Mouse (Mus musculus): ENCODE measurements around the gene Dpp8. TPM values are rescaled to one million over a fixed set of nuclear protein-coding genes. Genes with fewer than 3 reads are reported as not detected.

Gene Dpp8
- total and polyA plus RNA-seq, 3 experiments, result 51.8 to 62.1 TPM; not detected in 1

- no peak for TF ChIP-seq TCF12 (IDR thresholded peaks at IDR 0.05; ENCODE audit: low read depth, low read length)
- TF ChIP-seq MAX (IDR thresholded peaks at IDR 0.05; ENCODE audit: low read length), result no peak
- TF ChIP-seq RAD21 (IDR thresholded peaks at IDR 0.05; ENCODE audit: low read depth, low read length), result no peak; the same call in 1 of the 2 replicates
- no peak for TF ChIP-seq CHD2 (IDR thresholded peaks at IDR 0.05; ENCODE audit: low read length)
- TF ChIP-seq POLR2AphosphoS5 (IDR thresholded peaks at IDR 0.05; ENCODE audit: borderline replicate concordance, low read depth, low read length), result no peak
These were observed 96.1 kb downstream of the Dpp8 start (continued) for GRCm38 (mm10) chr9:65128123-65128815.

GRCm38 (mm10) chr9:65131717-65132116 is 99.5 kb downstream of the Dpp8 start:
- no peaks in the 10 kb centered on the region for H3K9me3 ChIP-seq (replicated peaks; ENCODE audit: insufficient read depth, low read length)
- TF ChIP-seq TAL1 (IDR thresholded peaks at IDR 0.05; ENCODE audit: low read length), result no peak
- no peak for TF ChIP-seq CHD1 (IDR thresholded peaks at IDR 0.05; ENCODE audit: low read depth, low read length)
- TF ChIP-seq POLR2A (IDR thresholded peaks at IDR 0.05; ENCODE audit: control insufficient read depth in 1 of 2, insufficient read depth in 1 of 2, low read depth in 1 of 2, low read length in 2 of 2, poor library complexity in 1 of 2), result no peak
- TF ChIP-seq KAT2A (conservative IDR thresholded peaks at IDR 0.05; ENCODE audit: low read depth, low read length), result no peak
- TF ChIP-seq JUND (IDR thresholded peaks at IDR 0.05; ENCODE audit: low read depth, low read length), result no peak
- TF ChIP-seq USF1 (IDR thresholded peaks at IDR 0.05; ENCODE audit: low read depth, low read length), result no peak
- no peak for TF ChIP-seq MAZ (IDR thresholded peaks at IDR 0.05; ENCODE audit: low read depth, low read length)
- no peak for TF ChIP-seq RCOR1 (IDR thresholded peaks at IDR 0.05; ENCODE audit: low read depth, low read length)
- TF ChIP-seq RAD21 (IDR thresholded peaks at IDR 0.05; ENCODE audit: low read depth, low read length), result no peak
- TF ChIP-seq UBTF (IDR thresholded peaks at IDR 0.05; ENCODE audit: borderline replicate concordance, insufficient read depth, low read depth, low read length), result no peak
- TF ChIP-seq E2F4 (IDR thresholded peaks at IDR 0.05; ENCODE audit: borderline replicate concordance, low read depth, low read length), result no peak
- TF ChIP-seq BHLHE40 (IDR thresholded peaks at IDR 0.05; ENCODE audit: borderline replicate concordance, low read depth, low read length), result no peak
- no peak for TF ChIP-seq SIN3A (IDR thresholded peaks at IDR 0.05; ENCODE audit: low read length)
- TF ChIP-seq MXI1 (IDR thresholded peaks at IDR 0.05; ENCODE audit: low read depth, low read length), result no peak
- no peak for TF ChIP-seq HCFC1 (IDR thresholded peaks at IDR 0.05; ENCODE audit: low read depth, low read length)
- no peak for TF ChIP-seq GABPA (IDR thresholded peaks at IDR 0.05; ENCODE audit: low read depth, low read length)
- TF ChIP-seq GATA1 (IDR thresholded peaks at IDR 0.05; ENCODE audit: low read depth, low read length), result no peak
- TF ChIP-seq MEF2A (IDR thresholded peaks at IDR 0.05; ENCODE audit: extremely low read depth, insufficient replicate concordance, low read depth, low read length, poor library complexity, severe bottlenecking), result no peak
- H3K4me3 ChIP-seq (ENCODE audit: control insufficient read depth in 1 of 2, insufficient read depth in 1 of 2, low read depth in 2 of 2, low read length in 2 of 2), result no peak overlapping the region
- H3K79me2 ChIP-seq (ENCODE audit: control insufficient read depth, insufficient read depth, low read length, poor library complexity), result no peaks in the 10 kb centered on the region
- H3K27ac ChIP-seq (ENCODE audit: control insufficient read depth, low read depth, low read length), result no peak overlapping the region
- no peaks in the 10 kb centered on the region; a peak in 1 of 4 replicates for H3K36me3 ChIP-seq (ENCODE audit: control insufficient read depth in 1 of 2, insufficient read depth in 2 of 2, low read length in 2 of 2)
- no peak overlapping the region for H3K9ac ChIP-seq (ENCODE audit: control insufficient read depth, low read depth, low read length, poor library complexity, severe bottlenecking)
- peaks cover 2 to 4% of the 10 kb centered on the region in 2 experiments; a peak in 1 of 4 replicates for H3K4me1 ChIP-seq (ENCODE audit: control insufficient read depth in 1 of 2, insufficient read depth in 2 of 2, low read length in 2 of 2)
- DNase-seq (ENCODE audit: low read depth, low spot score), result no peak
- no peaks in the 10 kb centered on the region for H3K27me3 ChIP-seq (ENCODE audit: control insufficient read depth in 1 of 2, insufficient read depth in 2 of 2, low read length in 2 of 2)

Other genes starting within 250 kb of the Dpp8 start
- 7.7 and 12.1 TPM in 2 replicates for gene Dennd4a, start 221.1 kb upstream of the Dpp8 start, total RNA-seq (2012; rRNA removed)
- gene Dennd4a, start 221.1 kb upstream of the Dpp8 start, polyA plus RNA-seq (2012; ENCODE audit: insufficient read depth in 1 of 2, insufficient read length in 2 of 2, low read depth in 1 of 2, low replicate concordance in 2 of 2, missing spikeins in 1 of 2), result 10 to 100 TPM; 24.9 to 74.8 TPM
- gene Slc24a1, start 80.8 kb upstream of the Dpp8 start, total RNA-seq (2012; rRNA removed), result not detected in 2 replicates
- under 1 TPM in 1 of 2 experiments, not detected in 1; 0.07 TPM for gene Slc24a1, start 80.8 kb upstream of the Dpp8 start, polyA plus RNA-seq (2012; ENCODE audit: insufficient read depth in 1 of 2, insufficient read length in 2 of 2, low read depth in 1 of 2, low replicate concordance in 2 of 2, missing spikeins in 1 of 2)
- gene Ints14, start 71.5 kb upstream of the Dpp8 start, total RNA-seq (2012; rRNA removed), result 35.9 and 37.9 TPM in 2 replicates
- 10 to 100 TPM in 1 of 2 experiments, not detected in 1; 54.1 TPM for gene Ints14, start 71.5 kb upstream of the Dpp8 start, polyA plus RNA-seq (2012; ENCODE audit: insufficient read depth in 1 of 2, insufficient read length in 2 of 2, low read depth in 1 of 2, low replicate concordance in 2 of 2, missing spikeins in 1 of 2)
- gene Hacd3, start 10.7 kb upstream of the Dpp8 start, total RNA-seq (2012; rRNA removed), result 47.7 and 57.9 TPM in 2 replicates
- 100 to 1,000 TPM in 1 of 2 experiments, 10 to 100 TPM in 1; 47.3 to 340 TPM for gene Hacd3, start 10.7 kb upstream of the Dpp8 start, polyA plus RNA-seq (2012; ENCODE audit: insufficient read depth in 1 of 2, insufficient read length in 2 of 2, low read depth in 1 of 2, low replicate concordance in 2 of 2, missing spikeins in 1 of 2)
- gene Igdcc4, start 69.1 kb downstream of the Dpp8 start, total RNA-seq (2012; rRNA removed), result under 0.01 and 0.03 TPM in 2 replicates
- gene Igdcc4, start 69.1 kb downstream of the Dpp8 start, polyA plus RNA-seq (2012; ENCODE audit: insufficient read depth in 1 of 2, insufficient read length in 2 of 2, low read depth in 1 of 2, low replicate concordance in 2 of 2, missing spikeins in 1 of 2), result under 1 TPM in 1 of 2 experiments, not detected in 1; 0.14 TPM
- gene Igdcc3, start 108.8 kb downstream of the Dpp8 start, total RNA-seq (2012; rRNA removed), result not detected in 2 replicates
- gene Igdcc3, start 108.8 kb downstream of the Dpp8 start, polyA plus RNA-seq (2012; ENCODE audit: insufficient read depth in 1 of 2, insufficient read length in 2 of 2, low read depth in 1 of 2, low replicate concordance in 2 of 2, missing spikeins in 1 of 2), result not detected
- gene Parp16, start 162.9 kb downstream of the Dpp8 start, total RNA-seq (2012; rRNA removed), result 1.3 and 1.4 TPM in 2 replicates
- 1 to 10 TPM in 1 of 2 experiments, not detected in 1; 5.1 TPM for gene Parp16, start 162.9 kb downstream of the Dpp8 start, polyA plus RNA-seq (2012; ENCODE audit: insufficient read depth in 1 of 2, insufficient read length in 2 of 2, low read depth in 1 of 2, low replicate concordance in 2 of 2, missing spikeins in 1 of 2)
- not detected in 2 replicates for gene Cilp, start 232.8 kb downstream of the Dpp8 start, total RNA-seq (2012; rRNA removed)
- under 1 TPM in 1 of 2 experiments, not detected in 1; 0.01 TPM for gene Cilp, start 232.8 kb downstream of the Dpp8 start, polyA plus RNA-seq (2012; ENCODE audit: insufficient read depth in 1 of 2, insufficient read length in 2 of 2, low read depth in 1 of 2, low replicate concordance in 2 of 2, missing spikeins in 1 of 2)

Data from MEL (cell line).